Mouse (Mus musculus): ENCODE data around the gene Agrp. TPM values are rescaled to one million over a fixed set of nuclear protein-coding genes. Genes with fewer than 3 reads are reported as not detected.
"Not testable (repeated sequence)": the region's sequence is repeated elsewhere in the genome, so short reads cannot be mapped to it uniquely, and the experiment has no call there.

The Agrp gene
- total RNA-seq, 2 experiments from 2014 or later: 1.7 TPM; not detected in 1

- DNase-seq: peak; percentile 87
Observed at GRCm38 (mm10) chr8:105622421-105622920, 14.7 kb downstream of the Agrp start.

GRCm38 (mm10) chr8:105621841-105622240 is 15.4 kb downstream of the Agrp start:
- DNase-seq: no peak

- DNase-seq: no peak
Observed at GRCm38 (mm10) chr8:105620946-105621720, 16.1 kb downstream of the Agrp start.

- no peak for DNase-seq
Observed at GRCm38 (mm10) chr8:105620211-105620610, 17.0 kb downstream of the Agrp start.

DNA sequence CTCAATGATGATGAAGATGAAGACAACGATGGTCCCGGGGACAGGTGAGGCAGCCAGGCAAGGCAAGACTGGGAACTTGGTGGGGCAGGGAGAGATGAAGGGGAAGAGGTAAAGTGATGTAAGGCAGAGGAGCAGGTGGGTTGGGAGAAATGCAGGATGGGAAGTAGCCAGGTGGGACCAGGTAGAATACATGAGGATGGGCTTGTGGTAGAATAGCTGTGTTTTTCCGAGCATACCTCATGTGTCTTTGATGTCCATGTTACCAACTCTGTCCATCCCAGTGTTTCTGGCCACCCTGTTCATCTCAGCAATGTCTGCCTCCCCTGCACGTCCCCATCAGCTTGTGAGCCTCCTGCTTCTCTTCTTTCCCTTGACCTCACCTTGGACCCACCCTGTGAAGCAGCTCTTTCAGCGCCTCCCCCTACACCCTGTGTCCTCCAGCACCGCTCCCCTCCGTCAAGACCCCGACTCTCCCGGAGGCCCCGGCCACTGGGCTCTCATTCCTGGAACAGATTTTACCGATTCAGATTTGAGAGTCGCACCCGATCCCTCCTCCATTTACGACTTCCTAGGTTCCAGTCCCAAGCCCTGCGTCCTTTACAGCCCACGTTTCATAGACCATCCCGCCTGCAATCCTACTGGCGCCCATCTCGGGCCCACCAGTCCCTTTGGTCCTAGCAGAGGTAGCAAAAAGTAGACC is 18.2 kb downstream of the Agrp start:
- no peak for DNase-seq

DNA sequence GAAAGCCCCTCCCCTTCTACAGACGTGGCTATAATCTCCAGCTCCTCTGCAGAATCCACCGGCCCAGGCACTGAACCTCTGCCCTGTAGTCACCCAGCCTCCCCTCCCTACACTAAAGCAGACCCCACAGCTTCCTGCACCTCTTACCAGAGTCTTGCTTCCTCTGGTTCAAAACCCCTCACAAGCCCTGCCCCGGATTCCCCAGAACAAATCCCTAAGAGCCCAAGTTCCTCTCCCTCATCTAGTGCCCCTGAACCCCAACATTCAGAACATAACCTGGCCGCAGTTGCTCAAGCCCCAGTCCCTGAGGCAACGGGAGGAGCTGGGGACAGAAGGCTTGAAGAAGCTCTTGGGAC is 18.9 kb downstream of the Agrp start:
- DNase-seq: no peak

GRCm38 (mm10) chr8:105617451-105618278 is 19.5 kb downstream of the Agrp start:
- no peak for DNase-seq

DNA sequence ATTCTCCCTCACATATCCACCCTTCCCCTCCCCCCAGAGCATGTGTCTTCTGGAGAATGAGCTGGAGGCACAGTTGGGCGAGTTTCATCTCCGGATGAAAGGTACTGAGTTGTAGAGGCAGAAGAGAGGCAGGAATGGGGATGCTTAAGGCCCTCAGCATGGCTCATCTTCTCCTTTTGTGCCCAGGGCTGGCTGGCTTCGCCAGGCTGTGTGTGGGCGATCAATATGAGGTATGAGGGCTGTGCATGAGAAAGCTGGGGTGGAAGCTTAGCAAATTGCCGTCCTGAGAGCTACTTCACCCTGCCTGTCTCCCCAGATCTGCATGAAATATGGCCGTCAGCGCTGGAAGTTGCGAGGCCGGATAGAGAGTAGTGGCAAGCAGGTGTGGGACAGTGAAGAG is 21.3 kb downstream of the Agrp start:
- DNase-seq: no peak

DNA sequence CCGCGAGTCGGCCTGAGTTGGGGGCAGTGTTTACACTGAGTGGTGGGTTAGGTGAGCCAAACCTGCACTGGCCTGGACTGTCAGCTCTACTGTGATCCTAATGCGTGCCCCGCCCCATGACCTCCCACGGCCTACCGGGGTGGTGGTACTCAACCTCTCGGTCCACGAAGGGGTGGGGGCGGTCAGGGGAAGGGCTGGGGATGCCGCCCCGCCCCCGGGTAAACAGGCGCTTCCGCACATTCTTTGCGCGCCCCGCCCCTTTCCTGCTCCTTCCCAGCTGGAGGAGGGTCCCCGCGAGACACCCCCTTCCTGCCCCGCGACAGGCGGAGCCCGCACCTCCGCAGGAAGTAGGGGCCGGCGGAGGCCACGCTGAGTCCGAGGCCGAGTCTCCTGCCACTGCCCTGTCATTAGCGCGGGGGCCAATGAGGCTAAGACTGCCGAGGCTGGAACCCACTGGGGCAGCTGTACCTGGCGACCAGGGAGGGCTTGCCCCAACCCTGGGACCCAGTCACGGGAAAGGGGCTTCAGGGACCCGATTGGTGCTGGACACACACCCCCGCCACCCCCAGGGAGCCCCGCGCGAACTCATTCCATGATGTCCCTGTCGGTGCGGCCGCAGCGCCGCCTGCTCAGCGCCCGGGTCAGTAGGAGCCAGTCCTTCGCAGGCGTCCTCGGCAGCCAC is 23.2 kb downstream of the Agrp start:
- DNase-seq: peak; percentile 82

DNA sequence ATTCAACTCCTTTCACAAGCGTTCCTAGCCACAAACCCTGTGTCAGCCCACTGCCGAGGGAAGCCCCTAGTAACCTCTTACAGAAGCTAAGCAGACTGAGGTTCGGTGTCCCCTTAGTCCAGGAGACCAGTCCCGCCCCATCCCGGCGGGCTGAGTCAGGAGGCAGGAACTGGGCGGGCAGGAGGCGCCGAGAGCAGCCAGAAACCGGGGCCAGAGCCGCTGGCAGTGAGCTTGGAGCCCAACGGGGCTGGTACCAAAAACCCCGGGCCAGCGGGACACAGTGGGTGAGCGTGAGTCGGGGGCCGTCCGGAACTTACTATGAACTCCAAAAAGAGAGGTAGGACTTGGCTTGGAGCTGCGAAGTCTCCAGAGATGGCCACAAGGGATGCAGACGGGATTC is 24.2 kb downstream of the Agrp start:
- DNase-seq: peak; percentile 58

- no peak for DNase-seq
Observed at GRCm38 (mm10) chr8:105611836-105612235, 25.4 kb downstream of the Agrp start.

DNA sequence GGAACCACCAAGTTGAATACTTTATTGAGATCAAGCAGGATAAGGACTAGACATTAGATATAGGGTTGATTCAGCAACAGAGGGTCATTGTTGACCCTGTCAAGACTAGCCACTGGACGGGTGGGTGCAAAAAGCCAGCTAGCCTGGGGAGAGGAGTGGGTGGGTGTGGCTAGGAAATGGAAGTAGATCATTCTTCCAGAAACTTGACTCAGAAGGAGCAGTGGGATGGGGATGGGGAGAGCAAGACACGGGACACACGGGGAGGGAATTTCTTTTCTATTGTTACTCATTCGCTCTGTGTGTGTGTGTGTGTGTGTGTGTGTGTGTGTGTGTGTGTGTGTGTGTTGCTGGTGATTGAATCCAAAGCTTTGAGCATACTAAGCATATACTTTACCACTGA is 27.4 kb downstream of the Agrp start:
- DNase-seq: no peak

DNA sequence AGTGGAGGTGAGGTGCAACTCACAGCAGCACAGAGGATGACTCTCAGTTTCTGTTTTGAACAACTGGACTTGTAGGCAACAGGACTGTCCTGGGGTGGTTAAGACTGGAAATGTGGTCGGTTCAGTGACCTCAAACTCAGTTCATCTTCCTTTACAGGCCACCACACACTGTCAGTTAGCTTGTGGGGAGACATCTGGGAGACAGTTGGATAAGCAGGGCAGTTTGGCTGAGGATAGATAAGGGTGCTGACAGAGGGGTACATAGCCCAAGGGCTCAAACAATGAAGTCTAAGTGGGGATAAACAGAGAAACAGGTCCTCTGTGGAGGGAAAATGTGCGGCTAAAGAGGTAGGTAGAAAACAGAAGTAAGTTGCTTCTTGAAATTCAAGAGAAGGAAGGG is 27.8 kb downstream of the Agrp start:
- no peak for DNase-seq

- DNase-seq: no peak
Observed at GRCm38 (mm10) chr8:105607684-105608083, 29.5 kb downstream of the Agrp start.

DNA sequence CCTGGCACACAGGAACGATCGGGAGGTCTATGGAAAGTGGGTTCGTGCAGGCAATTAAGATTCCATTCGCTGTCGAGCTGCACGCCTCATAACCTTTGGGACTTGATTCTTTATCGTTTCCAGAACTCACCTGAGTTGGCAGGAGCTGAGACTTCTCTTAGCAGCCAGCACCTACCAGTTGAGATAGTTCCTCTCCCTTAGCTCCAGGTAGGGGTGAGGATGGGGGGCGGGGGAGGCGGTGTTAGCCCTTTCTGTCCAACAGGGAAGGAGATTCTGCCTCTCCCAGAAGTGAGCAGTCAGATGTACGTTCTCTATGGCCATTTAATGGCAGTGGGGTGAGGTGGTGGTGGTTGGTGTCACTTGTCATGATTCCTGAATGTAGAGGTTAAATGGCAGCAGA is 30.1 kb downstream of the Agrp start:
- DNase-seq: no peak

DNA sequence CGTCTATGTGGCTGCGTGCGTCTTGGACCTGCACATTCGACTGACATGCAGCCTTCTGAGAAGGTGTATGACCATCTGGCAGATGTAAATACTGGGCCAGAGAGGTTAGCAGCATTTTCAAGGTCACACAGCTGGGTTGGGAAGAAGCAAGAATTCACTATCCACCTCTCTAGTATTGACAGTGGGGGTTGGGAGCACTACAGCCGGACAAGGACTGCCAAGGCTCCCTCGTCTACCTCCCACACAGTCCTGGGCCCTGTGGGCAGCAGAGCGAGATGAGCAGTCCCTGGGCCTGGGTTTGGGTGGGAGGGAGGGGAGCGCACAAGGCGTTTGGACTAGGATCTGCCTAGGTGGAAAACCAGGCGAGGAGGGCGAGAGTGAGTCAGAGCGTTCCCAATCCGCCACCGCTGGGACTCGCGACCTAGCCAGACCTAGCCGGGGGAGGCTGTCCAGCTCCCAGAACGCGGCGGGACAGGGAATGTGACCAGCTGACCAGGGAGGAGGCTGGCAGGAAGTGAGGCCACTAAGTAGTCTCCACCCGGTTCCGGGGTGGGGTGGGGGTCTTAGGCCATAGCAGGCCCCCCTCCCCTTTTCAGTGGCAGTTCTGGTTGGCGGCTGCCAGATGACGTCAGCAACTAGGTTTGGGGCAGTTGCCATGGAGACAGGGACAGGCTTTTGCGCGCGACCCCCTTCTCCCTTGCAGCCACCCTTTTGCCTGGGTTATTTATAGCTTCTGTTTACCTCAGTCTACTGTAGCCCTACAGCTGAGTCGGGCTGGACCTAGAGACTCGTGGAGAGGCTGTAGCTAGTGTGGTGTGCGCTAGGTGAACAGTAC is 30.8 kb downstream of the Agrp start:
- DNase-seq: peak; percentile 87

DNA sequence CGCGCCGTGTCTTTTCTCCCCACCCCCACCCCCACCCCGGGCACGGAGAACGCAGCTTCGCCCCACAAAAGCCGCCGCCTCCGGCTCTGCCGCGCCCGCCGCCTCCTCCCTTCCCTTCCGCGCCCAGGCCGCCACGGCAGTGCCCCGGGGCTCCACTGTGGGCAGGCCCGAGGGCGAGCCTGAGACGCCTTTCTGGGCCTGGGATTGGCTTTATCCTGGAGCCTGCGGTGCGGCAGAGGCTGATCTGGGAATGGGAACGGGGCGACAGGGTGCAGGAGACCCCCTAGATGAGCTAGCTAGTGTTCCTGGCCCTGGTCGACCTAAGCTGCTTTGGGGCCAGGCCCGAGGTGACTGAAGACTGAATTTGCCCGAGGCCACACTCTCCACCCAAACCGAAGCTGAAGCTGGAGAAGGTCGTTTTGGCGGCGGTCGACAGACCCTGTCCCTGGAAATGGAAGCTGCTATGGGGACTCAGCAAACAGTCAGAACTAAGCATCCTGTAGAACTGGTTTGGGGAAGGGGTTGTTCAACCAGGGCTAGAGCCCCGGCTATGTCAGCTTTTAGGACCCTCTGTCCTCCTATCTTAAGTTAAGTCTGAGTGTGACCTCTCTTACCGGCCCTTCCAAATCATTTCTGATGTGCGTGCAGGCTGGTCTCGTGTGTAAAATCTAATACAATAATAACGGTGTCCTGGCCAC is 31.6 kb downstream of the Agrp start:
- peak; percentile 45 for DNase-seq

GRCm38 (mm10) chr8:105604804-105605381 is 32.3 kb downstream of the Agrp start, which contains the start of gene Ripor1:
Gene Ripor1 (plus strand): TSS chr8:105605255.
- peak; percentile 84 for DNase-seq

DNA sequence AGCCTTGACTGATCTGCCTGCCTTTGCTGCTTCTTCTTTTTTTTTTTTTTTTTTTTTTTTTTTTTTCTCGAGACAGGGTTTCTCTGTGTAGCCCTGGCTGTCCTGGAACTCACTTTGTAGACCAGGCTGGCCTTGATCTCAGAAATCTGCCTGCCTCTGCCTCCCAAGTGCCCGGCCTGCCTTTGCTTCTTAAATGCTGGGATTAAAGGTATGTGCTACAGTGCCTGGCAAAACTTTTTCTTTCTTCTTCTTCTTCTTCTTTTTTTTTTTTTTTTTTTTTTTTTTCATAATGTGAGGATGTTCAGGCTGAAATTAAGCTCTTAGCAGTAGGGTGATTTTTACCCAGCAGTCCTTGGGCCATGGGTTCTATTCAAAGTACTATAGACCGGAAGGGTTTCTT is 34.7 kb downstream of the Agrp start:
- DNase-seq: not testable (repeated sequence)

DNA sequence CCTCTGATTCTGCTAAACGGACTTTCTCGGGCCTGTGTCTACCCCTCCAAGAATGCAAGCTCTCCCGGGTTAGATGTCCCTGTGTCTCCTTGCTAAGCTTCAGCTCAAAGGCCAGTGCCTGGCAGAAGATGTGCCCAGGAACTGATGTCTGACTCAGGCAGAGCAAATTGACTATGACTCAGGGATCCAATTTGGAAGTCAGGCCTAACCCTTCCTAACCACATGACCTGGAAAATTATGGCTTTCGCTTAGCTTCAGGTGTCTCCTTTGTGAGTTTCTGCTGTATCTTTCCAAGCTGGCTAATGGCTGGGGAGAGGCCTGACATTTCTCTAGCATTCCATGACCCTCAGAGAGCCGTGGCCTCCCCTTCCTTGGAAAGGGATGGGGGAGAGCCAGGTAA is 35.9 kb downstream of the Agrp start:
- no peak for DNase-seq
